Mouse (Mus musculus): ENCODE measurements around the gene Mustn1.

DNA sequence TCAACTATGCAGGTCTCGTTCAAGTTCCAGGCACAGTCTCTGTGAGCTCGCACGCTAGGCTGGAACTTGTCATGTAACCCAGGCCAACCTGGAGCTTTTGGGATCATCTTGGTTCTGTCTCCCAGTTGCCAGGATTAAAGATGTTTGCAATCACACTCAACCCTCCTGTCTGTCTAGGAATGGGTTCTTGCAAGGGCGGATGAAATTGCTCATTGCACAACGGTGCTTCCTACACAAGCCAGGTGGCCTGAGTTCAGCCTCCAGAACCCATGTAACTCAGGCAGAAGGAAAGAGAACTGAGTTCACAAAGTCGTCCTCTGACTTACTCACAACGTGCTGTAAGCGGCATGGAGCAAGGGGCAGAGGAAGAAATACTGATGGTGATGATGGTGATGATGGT, 32.1 kb downstream of the Mustn1 start:
- TF ChIP-seq HCFC1 (IDR thresholded peaks at IDR 0.05; ENCODE audit: borderline replicate concordance, insufficient read depth, low read length) (no peak), MAFK (IDR thresholded peaks at IDR 0.05; ENCODE audit: insufficient read depth, low read depth, low read length) (no peak), ZNF384 (IDR thresholded peaks at IDR 0.05; ENCODE audit: low read depth, low read length) (no peak), ZC3H11A (IDR thresholded peaks at IDR 0.05; ENCODE audit: borderline replicate concordance, low read depth, low read length) (no peak), CHD2 (IDR thresholded peaks at IDR 0.05; ENCODE audit: low read depth, low read length) (no peak)

Data from ES-E14 (cell line).